Mouse (Mus musculus) forebrain, embryonic 11.5 days (tissue): ENCODE data around the gene Lpgat1. TPM values are rescaled to one million over a fixed set of nuclear protein-coding genes. Genes with fewer than 3 reads are reported as not detected.

Source experiments
- ATAC-seq: fragments of 200-750 bp; cut with Nextera tagmentation; replicated peaks from 2 replicates; pipeline ENCODE4 v1.8.0; 2017; ENCODE audit warnings: moderate TSS enrichment; ENCODE audit not compliant: low FRiP score
- DNase-seq: peaks from one replicate; pipeline ENCODE4 v3.0.0-alpha.2; 2017; ENCODE audit warnings: low spot score
- H3K27ac ChIP-seq: fragments of 300-500 bp; sonication (generic); 2 replicates; pipeline ENCODE4 v1.5.1; 2014; ENCODE audit warnings: low read depth, low read length
- H3K27me3 ChIP-seq: fragments of 300-500 bp; sonication (generic); 2 replicates; pipeline ENCODE4 v1.6.1; 2014; ENCODE audit warnings: mild to moderate bottlenecking, low read length, mixed read lengths; ENCODE audit not compliant: control insufficient read depth, insufficient read depth
- H3K36me3 ChIP-seq: fragments of 300-500 bp; sonication (generic); 2 replicates; pipeline ENCODE4 v1.6.1; 2014; ENCODE audit warnings: mild to moderate bottlenecking, low read length, moderate library complexity, mixed read lengths; ENCODE audit not compliant: control insufficient read depth, insufficient read depth
- H3K4me1 ChIP-seq: fragments of 300-500 bp; sonication (generic); replicated peaks from 2 replicates; pipeline ENCODE4 v1.6.1; 2014; ENCODE audit warnings: low read length, mixed read lengths; ENCODE audit not compliant: control insufficient read depth, insufficient read depth
- H3K4me2 ChIP-seq: fragments of 300-500 bp; sonication (generic); 2 replicates; pipeline ENCODE4 v1.6.1; 2014; ENCODE audit warnings: low read depth, mild to moderate bottlenecking, low read length, moderate library complexity, mixed read lengths; ENCODE audit not compliant: severe bottlenecking
- H3K4me3 ChIP-seq: fragments of 300-500 bp; sonication (generic); 2 replicates; pipeline ENCODE4 v1.5.1; 2014; ENCODE audit warnings: low read depth, low read length
- H3K9ac ChIP-seq: fragments of 300-500 bp; sonication (generic); 2 replicates; pipeline ENCODE4 v1.6.1; 2014; ENCODE audit warnings: low read length
- H3K9me3 ChIP-seq: fragments of 300-500 bp; sonication (generic); 2 replicates; pipeline ENCODE4 v1.6.1; 2016; ENCODE audit warnings: low read length, mixed read lengths; ENCODE audit not compliant: control insufficient read depth
- WGBS: fragments of 180-500 bp; shearing (Covaris S2); extraction: QIAGEN DNeasy Blood & Tissue Kit; methylation state at CpG from one replicate; pipeline ENCODE4 v1.1.7; 2014; 5-methylcytosine and 5-hydroxymethylcytosine counted together
- polyA plus RNA-seq: library from polyadenylated mRNA; unstranded; fragments of >200 nt; fragmentation: Nextera tagmentation; extraction: Ambion mirVana; gene quantifications from 2 replicates; pipeline ENCODE4 v1.2.1, GENCODE M21; 2014

Lpgat1 gene
- polyA plus RNA-seq, 1 experiment from 2014 or later, result 40.6 TPM

- Histone ChIP-seq H3K9me3 (no peaks in the 10 kb centered on the region; the same call in 1 of the 2 replicates), H3K36me3 (no peaks in the 10 kb centered on the region), H3K4me2 (no peak overlapping the region), H3K27ac (no peak overlapping the region), H3K4me3 (no peak overlapping the region), H3K9ac (no peak overlapping the region), H3K4me1 (no peaks in the 10 kb centered on the region), H3K27me3 (no peaks in the 10 kb centered on the region)
- ATAC-seq (no peak), DNase-seq (no peak)
- 69% methylated on average over 11 of the region's 11 CpGs for WGBS
Observed at GRCm38 (mm10) chr1:191785108-191785507, 67.5 kb downstream of the Lpgat1 start.

GRCm38 (mm10) chr1:191786255-191786654 lies 68.6 kb downstream of the Lpgat1 start:
- no peak overlapping the region for H3K4me3 ChIP-seq
- no peak for ATAC-seq
- no peak overlapping the region for H3K4me2 ChIP-seq
- H3K27ac ChIP-seq, result no peak overlapping the region
- no peaks in the 10 kb centered on the region for H3K36me3 ChIP-seq
- WGBS, result 66% methylated on average over 6 of the region's 6 CpGs
- H3K9me3 ChIP-seq, result no peaks in the 10 kb centered on the region; the same call in 1 of the 2 replicates
- no peaks in the 10 kb centered on the region for H3K27me3 ChIP-seq
- H3K4me1 ChIP-seq, result no peaks in the 10 kb centered on the region
- no peak overlapping the region for H3K9ac ChIP-seq
- DNase-seq, result no peak

- Histone ChIP-seq H3K4me3 (no peak overlapping the region), H3K9ac (no peak overlapping the region), H3K27me3 (no peaks in the 10 kb centered on the region), H3K36me3 (no peaks in the 10 kb centered on the region), H3K27ac (no peak overlapping the region), H3K4me2 (no peak overlapping the region), H3K4me1 (no peaks in the 10 kb centered on the region), H3K9me3 (no peaks in the 10 kb centered on the region; the same call in 1 of the 2 replicates)
- DNase-seq, result no peak
- no peak for ATAC-seq
- WGBS, result 50% methylated on average over 4 of the region's 4 CpGs
Observed at GRCm38 (mm10) chr1:191787379-191787778, 69.7 kb downstream of the Lpgat1 start.

- Histone ChIP-seq H3K9me3 (no peaks in the 10 kb centered on the region; the same call in 1 of the 2 replicates), H3K36me3 (no peaks in the 10 kb centered on the region), H3K4me1 (no peaks in the 10 kb centered on the region), H3K27ac (no peak overlapping the region), H3K27me3 (no peaks in the 10 kb centered on the region), H3K4me2 (no peak overlapping the region), H3K9ac (no peak overlapping the region), H3K4me3 (no peak overlapping the region)
- 82% methylated on average over 8 of the region's 8 CpGs for WGBS
- ATAC-seq, result no peak
- DNase-seq, result no peak
Observed at GRCm38 (mm10) chr1:191792991-191793390, 75.4 kb downstream of the Lpgat1 start.

- H3K9me3 ChIP-seq, result no peaks in the 10 kb centered on the region; the same call in 1 of the 2 replicates
- DNase-seq (no peak), ATAC-seq (no peak)
- H3K36me3 ChIP-seq, result no peaks in the 10 kb centered on the region
- H3K4me2 ChIP-seq, result no peak overlapping the region
- no peaks in the 10 kb centered on the region for H3K4me1 ChIP-seq
- no peak overlapping the region for H3K27ac ChIP-seq
- H3K27me3 ChIP-seq, result no peaks in the 10 kb centered on the region
- H3K4me3 ChIP-seq, result no peak overlapping the region
- H3K9ac ChIP-seq, result no peak overlapping the region
- WGBS, result 85% methylated on average over 7 of the region's 7 CpGs
Observed at GRCm38 (mm10) chr1:191793888-191794532, 76.4 kb downstream of the Lpgat1 start.

GRCm38 (mm10) chr1:191796238-191796896 lies 78.7 kb downstream of the Lpgat1 start:
- Histone ChIP-seq H3K27ac (no peak overlapping the region), H3K9me3 (no peaks in the 10 kb centered on the region), H3K9ac (no peak overlapping the region), H3K4me2 (no peak overlapping the region), H3K4me3 (no peak overlapping the region), H3K4me1 (no peaks in the 10 kb centered on the region), H3K27me3 (no peaks in the 10 kb centered on the region), H3K36me3 (no peaks in the 10 kb centered on the region)
- 91% methylated on average over 4 of the region's 4 CpGs for WGBS
- ATAC-seq, result no peak
- DNase-seq, result no peak

- Histone ChIP-seq H3K4me2 (no peak overlapping the region), H3K4me3 (no peak overlapping the region), H3K36me3 (no peaks in the 10 kb centered on the region), H3K27ac (no peak overlapping the region), H3K9ac (no peak overlapping the region), H3K4me1 (no peaks in the 10 kb centered on the region), H3K27me3 (no peaks in the 10 kb centered on the region), H3K9me3 (no peaks in the 10 kb centered on the region)
- DNase-seq, result no peak
- no peak for ATAC-seq
- WGBS, result 62% methylated on average over 9 of the region's 9 CpGs
Observed at GRCm38 (mm10) chr1:191802093-191802819, 84.6 kb downstream of the Lpgat1 start.

- no peak overlapping the region for H3K9ac ChIP-seq
- ATAC-seq (no peak), DNase-seq (no peak)
Observed at GRCm38 (mm10) chr1:191802820-191803655, 85.4 kb downstream of the Lpgat1 start.

More at GRCm38 (mm10) chr1:191802820-191803655, 85.4 kb downstream of the Lpgat1 start:
- Histone ChIP-seq H3K36me3 (no peaks in the 10 kb centered on the region), H3K4me3 (no peak overlapping the region), H3K9me3 (no peaks in the 10 kb centered on the region), H3K4me2 (no peak overlapping the region), H3K27me3 (no peaks in the 10 kb centered on the region), H3K27ac (no peak overlapping the region), H3K4me1 (no peaks in the 10 kb centered on the region)
- WGBS, result 82% methylated on average over 10 of the region's 10 CpGs
